Mouse (Mus musculus): ENCODE data around the gene Nrros. TPM values are rescaled to one million over a fixed set of nuclear protein-coding genes. Genes with fewer than 3 reads are reported as not detected.

Gene Nrros
- 1 to 10 TPM; 5.5 to 9.9 (median 8.4) TPM for total RNA-seq (2022)

DNA sequence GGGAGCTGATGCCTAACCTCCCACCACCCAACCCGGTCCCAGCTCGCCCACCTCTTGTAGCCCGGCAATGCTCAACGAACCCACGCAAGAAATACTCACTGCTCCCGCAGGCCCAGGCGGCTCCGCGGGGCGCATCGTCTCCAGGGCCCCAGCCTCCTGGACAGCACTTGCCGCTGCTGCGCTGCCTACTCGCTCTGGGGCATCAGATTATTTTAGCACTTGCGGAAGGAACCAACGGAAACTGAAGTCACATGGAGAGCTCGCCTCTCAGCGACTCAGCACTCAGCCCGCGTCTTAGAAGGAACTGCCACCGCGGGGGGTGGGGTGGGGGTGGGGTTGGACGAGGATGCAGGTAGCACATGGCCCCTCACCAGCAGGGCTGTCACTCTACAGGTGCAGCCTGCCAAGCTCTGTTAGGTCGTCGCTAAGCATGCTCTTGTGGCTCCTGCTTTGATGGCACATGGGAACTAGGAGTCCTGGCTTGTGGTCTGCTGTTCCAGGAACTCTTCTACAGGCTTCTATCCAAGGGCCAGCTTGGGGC lies at the start of gene Nrros:
Nrros (minus strand) TSS at position 314 of the 541 bp plus-strand sequence.
- DNase-seq, result no peak

- DNase-seq, result no peak
Observed at GRCm38 (mm10) chr16:32214804-32215576, 49.6 kb upstream of the Nrros start.

DNA sequence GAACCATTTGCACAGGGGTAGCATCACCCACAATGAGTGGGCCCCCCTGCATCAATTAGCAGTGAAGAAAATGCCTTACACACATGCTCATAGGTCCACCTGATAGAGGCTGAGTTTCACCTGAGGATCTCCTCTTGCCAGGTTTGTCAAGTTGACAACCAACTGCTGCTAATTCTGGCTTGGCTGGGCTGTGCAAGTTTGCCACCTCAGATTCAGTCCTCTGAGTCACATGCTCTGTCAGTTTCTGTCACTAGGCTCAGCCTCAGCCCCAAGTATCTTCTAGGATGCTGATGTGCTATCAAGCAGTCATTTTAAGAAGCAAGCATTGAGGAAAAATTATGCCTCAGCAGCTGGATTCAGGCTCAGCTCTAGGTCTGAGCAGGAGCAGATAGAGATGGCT lies 48.8 kb upstream of the Nrros start:
- DNase-seq, result no peak

DNA sequence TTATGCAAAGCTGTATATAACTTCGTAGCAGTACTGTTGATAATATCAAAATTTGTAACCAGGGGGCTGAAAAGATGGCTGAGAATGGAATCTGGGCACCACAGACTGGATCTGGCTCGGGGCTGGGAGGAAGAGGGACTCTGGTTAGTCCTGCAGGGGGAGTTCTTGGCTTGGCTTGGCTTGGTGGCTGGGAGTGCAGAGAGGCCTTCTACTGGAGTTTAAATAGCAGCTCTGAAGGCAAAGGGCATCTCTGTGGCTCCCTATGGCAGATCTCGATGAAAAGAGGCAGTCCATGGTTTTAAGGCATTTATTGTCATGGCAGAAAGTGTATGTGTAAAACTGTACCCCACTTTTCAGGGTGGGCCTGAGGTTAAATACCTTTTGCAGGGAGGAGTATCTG lies 39.5 kb upstream of the Nrros start:
- no peak for DNase-seq

DNA sequence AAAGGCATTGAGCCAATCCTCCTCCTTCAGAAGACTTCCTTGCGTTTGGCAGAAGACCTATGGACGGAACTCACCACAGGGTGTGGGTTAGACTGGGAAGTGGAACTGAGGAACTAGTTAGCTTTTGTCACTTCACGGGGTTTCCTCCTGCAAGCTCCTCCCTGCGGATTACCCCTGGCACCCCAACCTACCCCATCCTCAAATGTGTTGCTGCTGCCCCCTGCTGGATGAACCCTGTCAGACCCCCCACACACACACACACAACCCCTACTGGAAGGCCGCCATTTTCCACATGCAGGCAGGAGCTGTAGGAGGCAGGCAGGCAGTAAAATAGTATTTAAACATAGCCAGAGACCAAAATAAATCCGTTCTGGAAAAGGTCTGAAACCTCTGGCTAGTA lies 37.3 kb upstream of the Nrros start:
- peak; percentile 53 for DNase-seq

- no peak for DNase-seq
Observed at GRCm38 (mm10) chr16:32201004-32201325, 35.6 kb upstream of the Nrros start.

- no peak for DNase-seq
Observed at GRCm38 (mm10) chr16:32200256-32201003, 35.0 kb upstream of the Nrros start.

GRCm38 (mm10) chr16:32190011-32190441 lies 24.6 kb upstream of the Nrros start:
- peak; percentile 28 for DNase-seq

DNA sequence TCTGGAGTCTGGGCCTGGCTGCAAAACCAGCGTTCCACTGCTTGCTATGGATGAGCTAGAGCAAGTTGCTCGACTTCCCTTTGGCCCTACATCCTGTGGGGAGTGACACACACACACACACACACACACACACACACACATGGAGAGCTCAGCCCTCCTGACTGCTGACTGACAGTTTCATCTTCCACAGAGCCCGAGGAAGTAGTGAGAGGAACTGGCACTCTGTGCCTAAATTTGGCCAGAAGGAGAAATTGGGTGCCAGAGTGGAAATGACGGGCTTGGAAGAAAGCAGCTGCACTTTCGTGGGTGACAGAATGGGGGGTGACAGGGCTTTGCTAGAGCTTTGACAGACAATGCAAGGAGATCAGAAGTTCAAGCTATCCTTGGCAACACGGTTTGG lies 23.7 kb upstream of the Nrros start:
- no peak for DNase-seq

GRCm38 (mm10) chr16:32186056-32186455 lies 20.7 kb upstream of the Nrros start:
- DNase-seq, result no peak

GRCm38 (mm10) chr16:32179333-32179901 lies 14.0 kb upstream of the Nrros start, which contains the start of gene Bex6:
Bex6 (plus strand) TSS chr16:32179823.
- no peak for DNase-seq

- no peak for DNase-seq
Observed at GRCm38 (mm10) chr16:32176896-32177686, 11.7 kb upstream of the Nrros start.

- DNase-seq, result no peak
Observed at GRCm38 (mm10) chr16:32175029-32175428, 9.6 kb upstream of the Nrros start.

GRCm38 (mm10) chr16:32174340-32175005 lies 9.1 kb upstream of the Nrros start:
- DNase-seq, result no peak

DNA sequence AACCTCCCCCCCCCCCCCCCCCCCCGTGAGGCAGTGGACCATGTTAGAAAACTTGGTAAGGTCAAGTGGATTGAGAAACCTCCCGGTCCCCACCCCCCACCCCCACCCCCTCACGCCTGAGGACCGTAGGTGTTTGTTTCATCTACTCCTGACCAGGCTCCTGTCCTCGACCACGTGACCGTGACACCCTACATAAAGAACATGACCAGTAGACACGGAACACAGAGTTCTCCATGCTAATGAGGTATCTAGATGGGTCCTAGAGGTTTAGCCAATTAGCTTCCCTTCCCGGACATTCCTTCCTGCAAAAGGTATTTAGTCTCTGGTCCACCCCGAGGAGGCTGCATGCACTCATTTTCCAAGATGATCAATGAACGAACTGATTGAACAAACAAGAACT lies 8.0 kb upstream of the Nrros start:
- DNase-seq, result no peak

GRCm38 (mm10) chr16:32171031-32171731 lies 5.8 kb upstream of the Nrros start:
- no peak for DNase-seq

GRCm38 (mm10) chr16:32167819-32168545 lies 2.6 kb upstream of the Nrros start:
- no peak for DNase-seq

DNA sequence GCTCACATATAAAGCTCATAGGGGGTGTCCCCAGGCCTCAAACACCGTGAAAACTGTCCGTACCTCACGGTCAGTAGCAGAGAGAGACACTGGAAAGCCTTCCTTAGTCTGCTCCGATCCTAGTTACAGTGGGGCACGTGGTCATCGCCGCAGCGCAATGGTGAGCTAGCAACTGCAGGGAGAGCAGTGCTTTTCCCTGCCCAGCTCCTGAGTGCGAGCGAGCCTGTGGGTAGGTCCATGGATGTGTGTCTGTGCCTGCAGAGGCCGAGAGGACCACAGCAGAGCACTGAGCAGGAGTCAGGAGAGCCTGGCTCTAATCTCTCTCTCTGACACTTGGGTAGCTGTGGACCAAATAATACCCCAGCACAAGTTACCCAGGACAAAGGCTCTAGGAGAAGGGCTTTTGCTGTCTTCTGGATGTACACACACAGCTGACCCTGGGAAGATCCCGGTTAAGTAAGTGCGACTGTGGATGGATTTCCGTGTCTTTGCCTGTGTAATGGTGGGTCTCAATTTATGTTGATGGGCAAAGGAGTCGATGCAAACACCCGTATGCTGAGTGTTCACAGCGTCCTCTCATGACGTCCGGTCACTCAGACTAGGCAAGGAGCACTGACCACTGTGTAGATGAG lies 882 bp downstream of the Nrros start:
- DNase-seq, result no peak

GRCm38 (mm10) chr16:32163891-32164290 lies 1.5 kb downstream of the Nrros start:
- DNase-seq, result no peak

- no peak for DNase-seq
Observed at GRCm38 (mm10) chr16:32163392-32163791, 2.0 kb downstream of the Nrros start.

Measured in adrenal gland, adult 8-10 months (tissue).